Comparison of ENCODE assay signal across 10 mouse cellular contexts in the genomic region with DNA sequence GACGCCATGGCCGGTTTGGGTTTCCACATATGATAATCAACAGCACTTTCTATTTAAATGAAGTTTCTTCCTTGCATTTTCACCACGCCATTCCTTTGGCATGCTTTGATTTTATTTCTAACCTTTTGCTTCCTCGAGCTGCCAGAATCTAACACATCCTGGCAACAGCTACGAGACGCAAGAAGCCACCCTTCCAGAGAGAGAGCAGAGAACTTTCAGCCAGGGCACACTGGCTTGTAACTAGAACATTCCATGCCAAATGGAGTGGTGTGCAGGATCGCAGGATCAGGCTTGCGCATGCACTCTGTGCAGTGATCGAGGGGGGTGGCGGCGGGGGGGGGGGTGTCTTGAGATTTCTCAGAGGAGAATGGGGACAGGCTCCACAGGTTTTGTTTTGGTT. TPM values are rescaled to one million over a fixed set of nuclear protein-coding genes. Genes with fewer than 3 reads are reported as not detected.
A peak's percentile ranks its signal among the peaks of the same experiment; 100 is the strongest.
DNase-seq lines count a peak whose midpoint lies in the region; ATAC-seq and TF ChIP-seq lines count a peak whose summit lies in the region.
"Had no signal": no experiment of that assay in that cellular context is flagged by ENCODE, and none has a peak within 500 bp of the region (broad histone marks: within the 10 kb centered on the region; RNA-seq: fewer than 3 reads in every experiment).

No protein-coding gene starts in this region.

- ATAC-seq in heart, embryonic 11.5 days (replicated peaks; ENCODE audit: insufficient number of reproducible peaks, low FRiP score, low TSS enrichment) = no peak

- no peaks in the 10 kb centered on the region for H3K36me3 ChIP-seq in heart, embryonic 11.5 days (ENCODE audit: control insufficient read depth, insufficient read depth, low read length)
- no peaks in the 10 kb centered on the region for H3K36me3 ChIP-seq in testis, adult 2 months (ENCODE audit: control insufficient read depth, insufficient read depth, low read length)

- WGBS in heart, embryonic 11.5 days (ENCODE audit: insufficient replicate concordance) = 74% methylated on average over 11 of the region's 11 CpGs

- no peak overlapping the region for H3K4me2 ChIP-seq in heart, embryonic 11.5 days

- TF ChIP-seq CTCF in testis, adult 2 months (IDR thresholded peaks at IDR 0.05; ENCODE audit: control insufficient read depth, insufficient read depth, insufficient replicate concordance, low read depth, low read length) = no peak

- H3K4me1 ChIP-seq in heart, embryonic 11.5 days (ENCODE audit: control insufficient read depth, insufficient read depth, low read length) = peaks cover 10% of the 10 kb centered on the region
- H3K4me1 ChIP-seq in testis, adult 2 months (ENCODE audit: control insufficient read depth, insufficient read depth, low read length) = peaks cover 14% of the 10 kb centered on the region

- no peak for TF ChIP-seq POLR2A in testis, adult 2 months (IDR thresholded peaks at IDR 0.05; ENCODE audit: control insufficient read depth, low read depth, low read length)

- peak; percentile 97 for DNase-seq in heart, adult 11 months
- no peak for DNase-seq in testis, postnatal 10 days (ENCODE audit: low spot score)
- DNase-seq in kidney, postnatal 4 days = peak; percentile 30 to 56
- DNase-seq in MN1 (ENCODE audit: low spot score) = no peak
- no peak for DNase-seq in right cerebral cortex, postnatal 36 days (ENCODE audit: low spot score in 2 of 2)
- no peak for DNase-seq in thymus, postnatal 14 days
- DNase-seq: liver had no signal

- no peak overlapping the region for H3K4me3 ChIP-seq in heart, embryonic 11.5 days (ENCODE audit: low read depth, low read length)
- no peak overlapping the region for H3K4me3 ChIP-seq in testis, adult 2 months (ENCODE audit: control insufficient read depth, low read depth, low read length)
- H3K4me3 ChIP-seq: myocyte had no signal

- H3K9me3 ChIP-seq in heart, embryonic 11.5 days (replicated peaks; ENCODE audit: control insufficient read depth, low read length) = no peaks in the 10 kb centered on the region

- H3K27me3 ChIP-seq in heart, embryonic 11.5 days (ENCODE audit: control insufficient read depth, insufficient read depth, low read length) = no peaks in the 10 kb centered on the region
- no peaks in the 10 kb centered on the region for H3K27me3 ChIP-seq in testis, adult 2 months (ENCODE audit: control insufficient read depth, insufficient read depth, low read length)

- H3K9ac ChIP-seq in heart, embryonic 11.5 days (ENCODE audit: low read depth, low read length) = no peak overlapping the region

- no peak overlapping the region for H3K27ac ChIP-seq in heart, embryonic 11.5 days (ENCODE audit: low read depth, low read length)
- H3K27ac ChIP-seq in testis, adult 2 months (ENCODE audit: control insufficient read depth, insufficient read depth, low read depth, low read length) = peak overlapping the region; percentile 89

RNA-seq across cellular contexts. Expression of a gene that starts 23.5 kb away (rescaled TPM):
- polyA plus RNA-seq in heart, embryonic 11.5 days (2014; fragmentation: Nextera tagmentation; extraction: Ambion mirVana) = 191 and 202 TPM in 2 replicates
- polyA plus RNA-seq in testis, adult 2 months (2012; rRNA removed) = 72.8 and 76.8 TPM in 2 replicates

RNA-seq across cellular contexts. Expression of a gene that starts 41.6 kb away (rescaled TPM):
- polyA plus RNA-seq in heart, embryonic 11.5 days (2014; fragmentation: Nextera tagmentation; extraction: Ambion mirVana) = 138 and 144 TPM in 2 replicates
- polyA plus RNA-seq in testis, adult 2 months (2012; rRNA removed) = 6.4 and 7.4 TPM in 2 replicates

Comparison
In these comparisons a context has a peak if more than half of its experiments do, and no peak if none do; other contexts are left out.
1. DNase-seq: peak in heart, adult 11 months (single experiment) and kidney, postnatal 4 days (2 of 2); none in testis, postnatal 10 days (single experiment), MN1 (single experiment), right cerebral cortex, postnatal 36 days (0 of 2) and thymus, postnatal 14 days (single experiment).
2. RNA of a gene that starts 41.6 kb away (polyA plus RNA-seq): 138 to 144 TPM in heart, embryonic 11.5 days; 6.4 to 7.4 TPM in testis, adult 2 months; every median in the first group is over 10 times any median in the second.